Mouse (Mus musculus) myocyte (in vitro differentiated cells): ENCODE measurements around the gene Lypd6b.

Experiments
- E2F4 ChIP-seq: IDR thresholded peaks from one replicate; pipeline ENCODE4 v1.6.1; 2011; ENCODE audit warnings: mild to moderate bottlenecking, control low read depth, moderate library complexity; ENCODE audit not compliant: insufficient read depth
- MAX ChIP-seq: IDR thresholded peaks from one replicate; pipeline ENCODE4 v1.6.1; 2011; ENCODE audit warnings: low read depth, mild to moderate bottlenecking, control low read depth
- MYOD1 ChIP-seq, 3 experiments: IDR thresholded peaks; one replicate each; pipeline ENCODE4 v1.6.1; 2011; ENCODE audit warnings: control low read depth in 2 of 3, low read depth in 2 of 3, mild to moderate bottlenecking in 2 of 3, moderate library complexity in 1 of 3; ENCODE audit not compliant: insufficient read length in 2 of 3, control insufficient read depth in 1 of 3
- MYOG ChIP-seq, 3 experiments: IDR thresholded peaks; one replicate each; pipeline ENCODE4 v1.6.1; 2011; ENCODE audit warnings: control low read depth in 2 of 3, low read depth in 2 of 3, mild to moderate bottlenecking in 2 of 3; ENCODE audit not compliant: insufficient read length in 2 of 3, control insufficient read depth in 1 of 3, insufficient read depth in 1 of 3
- POLR2A ChIP-seq: IDR thresholded peaks from one replicate; pipeline ENCODE4 v1.6.1; 2011; ENCODE audit warnings: low read depth, mild to moderate bottlenecking, control low read depth, moderate library complexity; ENCODE audit not compliant: insufficient read length
- POLR2AphosphoS2 ChIP-seq: IDR thresholded peaks from one replicate; pipeline ENCODE4 v1.6.1; 2011; ENCODE audit warnings: low read depth, control low read depth; ENCODE audit not compliant: insufficient read length
- SRF ChIP-seq: IDR thresholded peaks from one replicate; pipeline ENCODE4 v1.6.1; 2011; ENCODE audit warnings: low read depth; ENCODE audit not compliant: control insufficient read depth, insufficient read length
- TCF12 ChIP-seq: IDR thresholded peaks from one replicate; pipeline ENCODE4 v1.6.1; 2011; ENCODE audit warnings: mild to moderate bottlenecking, control low read depth; ENCODE audit not compliant: poor library complexity, insufficient read depth, severe bottlenecking
- TCF3 ChIP-seq: IDR thresholded peaks from one replicate; pipeline ENCODE4 v1.6.1; 2011; ENCODE audit warnings: low read depth, control low read depth; ENCODE audit not compliant: insufficient read length
- USF1 ChIP-seq: IDR thresholded peaks from one replicate; pipeline ENCODE4 v1.6.1; 2011; ENCODE audit warnings: low read depth, mild to moderate bottlenecking, control low read depth, moderate library complexity

DNA sequence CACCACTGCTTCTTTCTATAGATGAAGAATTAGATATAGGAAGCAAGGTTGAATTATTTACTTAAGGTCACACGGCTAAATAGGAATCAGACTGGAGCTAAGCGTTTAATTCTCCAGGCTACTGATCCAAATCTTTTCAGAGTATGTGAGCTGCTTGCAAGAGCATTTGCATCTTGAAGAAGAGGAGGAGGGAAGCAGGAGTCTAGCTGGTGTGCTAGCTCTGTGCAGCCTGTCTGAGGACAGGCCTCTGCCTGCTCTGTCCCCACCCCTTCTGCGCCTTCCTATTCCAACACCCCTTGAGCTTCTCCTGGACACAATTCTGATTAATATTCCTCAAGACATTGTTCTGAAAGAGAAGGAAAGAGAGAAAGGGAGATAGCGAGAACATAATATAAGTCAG lies 44.6 kb upstream of the Lypd6b start:
- TF ChIP-seq POLR2A: no peak
- TF ChIP-seq TCF12: no peak
- no peak for TF ChIP-seq MYOG (IDR thresholded peaks at IDR 0.05; ENCODE audit: control insufficient read depth in 1 of 3, insufficient read depth in 1 of 3, insufficient read length in 2 of 3, low read depth in 2 of 3)
- no peak for TF ChIP-seq USF1
- no peak for TF ChIP-seq MAX
- TF ChIP-seq TCF3: no peak
- no peak for TF ChIP-seq MYOD1 (IDR thresholded peaks at IDR 0.05; ENCODE audit: control insufficient read depth in 1 of 3, insufficient read length in 2 of 3, low read depth in 2 of 3)
- no peak for TF ChIP-seq POLR2AphosphoS2
- TF ChIP-seq E2F4: no peak
- TF ChIP-seq SRF: no peak
